Mouse (Mus musculus): ENCODE data around the gene Bmp2k. TPM values are rescaled to one million over a fixed set of nuclear protein-coding genes. Genes with fewer than 3 reads are reported as not detected.
A peak's percentile ranks its signal among the peaks of the same experiment; 100 is the strongest.

Gene Bmp2k
- total RNA-seq, 2 experiments from 2014 or later = 27.2 to 32.6 TPM

DNA sequence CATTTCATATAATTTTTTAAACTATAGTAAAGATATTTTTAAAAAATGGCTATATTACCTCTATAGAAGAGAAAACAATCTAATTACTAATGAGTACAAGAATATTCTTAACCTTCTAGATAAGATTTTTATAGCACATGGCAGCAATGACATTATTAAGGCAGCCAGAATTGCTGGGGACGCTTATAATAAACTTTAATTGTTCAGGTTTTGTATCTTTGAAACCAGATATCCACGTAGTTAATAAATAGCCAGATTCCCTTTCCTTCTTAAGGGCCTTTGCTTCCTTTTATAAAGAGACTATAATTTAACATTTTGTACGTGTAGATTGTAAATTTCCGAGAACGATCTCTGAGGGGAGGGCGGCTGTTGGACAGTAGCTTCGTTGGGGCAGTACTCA lies 47.8 kb downstream of the Bmp2k start:
- no peak for DNase-seq (ENCODE audit: low spot score in 2 of 2)

- DNase-seq (ENCODE audit: low spot score in 2 of 2) = no peak
Observed at GRCm38 (mm10) chr5:97046680-97047079, 49.2 kb downstream of the Bmp2k start.

DNA sequence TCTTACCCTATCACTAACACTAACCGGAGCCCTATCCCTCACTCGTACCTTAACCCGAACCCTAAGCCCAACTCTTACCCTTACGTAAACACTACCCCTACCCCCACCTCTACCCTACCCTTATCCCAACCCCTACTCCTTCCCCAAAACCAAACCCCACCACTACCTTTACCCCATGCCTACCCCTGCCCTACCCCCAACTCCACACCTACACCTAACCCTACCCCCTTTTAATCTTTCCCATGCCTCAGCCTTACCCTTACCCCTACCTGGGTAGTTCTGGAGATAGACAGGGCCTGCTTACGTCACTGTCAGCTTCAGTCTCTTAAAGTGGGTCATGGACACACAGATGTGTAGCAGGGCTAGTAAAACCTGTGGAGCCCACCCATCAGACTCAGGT lies 51.4 kb downstream of the Bmp2k start:
- no peak for DNase-seq (ENCODE audit: low spot score in 2 of 2)

GRCm38 (mm10) chr5:97054166-97054565 lies 56.7 kb downstream of the Bmp2k start:
- DNase-seq (ENCODE audit: low spot score in 2 of 2) = no peak

GRCm38 (mm10) chr5:97054801-97055200 lies 57.3 kb downstream of the Bmp2k start:
- no peak for DNase-seq (ENCODE audit: low spot score in 2 of 2)

GRCm38 (mm10) chr5:97055511-97056068 lies 58.1 kb downstream of the Bmp2k start:
- DNase-seq (ENCODE audit: low spot score in 2 of 2) = peak in 1 of 2 experiments; percentile 35

- no peak for DNase-seq (ENCODE audit: low spot score in 2 of 2)
Observed at GRCm38 (mm10) chr5:97056359-97056758, 58.9 kb downstream of the Bmp2k start.

- DNase-seq (ENCODE audit: low spot score in 2 of 2) = no peak
Observed at GRCm38 (mm10) chr5:97056791-97057450, 59.4 kb downstream of the Bmp2k start.

- DNase-seq (ENCODE audit: low spot score in 2 of 2) = no peak
Observed at GRCm38 (mm10) chr5:97060864-97061263, 63.4 kb downstream of the Bmp2k start.

- no peak for DNase-seq (ENCODE audit: low spot score in 2 of 2)
Observed at GRCm38 (mm10) chr5:97062041-97062440, 64.6 kb downstream of the Bmp2k start.

- DNase-seq (ENCODE audit: low spot score in 2 of 2) = no peak
Observed at GRCm38 (mm10) chr5:97065746-97066145, 68.3 kb downstream of the Bmp2k start.

- no peak for DNase-seq (ENCODE audit: low spot score in 2 of 2)
Observed at GRCm38 (mm10) chr5:97075476-97076151, 78.1 kb downstream of the Bmp2k start.

DNA sequence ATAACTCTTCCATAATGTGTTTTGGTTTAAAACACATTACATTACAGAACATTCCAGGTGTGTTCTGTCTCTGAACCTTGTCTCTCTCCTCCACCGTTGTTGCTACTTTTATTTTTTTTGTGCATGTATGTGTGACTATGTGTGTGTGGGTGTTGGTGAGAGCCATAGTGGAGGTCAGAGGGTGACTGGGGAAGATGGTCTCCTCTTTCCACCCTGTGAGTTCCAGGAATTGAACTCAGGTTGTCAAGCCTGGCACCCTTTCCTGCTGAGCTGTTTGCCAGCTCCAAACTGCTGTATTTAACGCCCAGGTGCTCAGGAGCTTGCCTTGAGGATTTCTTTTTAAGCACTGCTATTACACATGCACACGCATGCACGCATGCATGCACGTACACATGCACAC lies 78.7 kb downstream of the Bmp2k start:
- no peak for DNase-seq (ENCODE audit: low spot score in 2 of 2)

- DNase-seq (ENCODE audit: low spot score in 2 of 2) = no peak
Observed at GRCm38 (mm10) chr5:97077676-97078075, 80.2 kb downstream of the Bmp2k start.

DNA sequence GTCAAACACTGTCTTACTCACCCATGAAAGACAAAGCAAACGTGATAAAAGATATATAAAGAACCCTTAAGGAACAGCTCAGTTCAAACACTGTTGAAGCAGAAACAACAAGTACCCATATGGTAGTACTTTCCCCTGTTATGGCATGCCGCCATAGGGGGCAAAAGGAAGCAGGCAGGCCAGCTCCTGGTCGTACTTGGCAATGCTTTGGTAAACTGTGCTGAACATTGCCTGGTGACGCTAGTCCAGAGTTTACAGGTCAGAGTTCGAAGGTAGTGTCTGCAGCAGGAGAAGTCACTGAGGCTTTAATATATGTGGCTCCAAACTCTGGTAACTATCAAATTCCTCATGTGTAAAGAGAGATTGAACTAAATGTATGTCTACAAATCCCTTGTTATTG lies 81.2 kb downstream of the Bmp2k start:
- DNase-seq (ENCODE audit: low spot score in 2 of 2) = no peak

GRCm38 (mm10) chr5:97081481-97081880 lies 84.0 kb downstream of the Bmp2k start:
- no peak for DNase-seq (ENCODE audit: low spot score in 2 of 2)

- no peak for DNase-seq (ENCODE audit: low spot score in 2 of 2)
Observed at GRCm38 (mm10) chr5:97083701-97084100, 86.2 kb downstream of the Bmp2k start.

- no peak for DNase-seq (ENCODE audit: low spot score in 2 of 2)
Observed at GRCm38 (mm10) chr5:97084541-97084940, 87.1 kb downstream of the Bmp2k start.

DNA sequence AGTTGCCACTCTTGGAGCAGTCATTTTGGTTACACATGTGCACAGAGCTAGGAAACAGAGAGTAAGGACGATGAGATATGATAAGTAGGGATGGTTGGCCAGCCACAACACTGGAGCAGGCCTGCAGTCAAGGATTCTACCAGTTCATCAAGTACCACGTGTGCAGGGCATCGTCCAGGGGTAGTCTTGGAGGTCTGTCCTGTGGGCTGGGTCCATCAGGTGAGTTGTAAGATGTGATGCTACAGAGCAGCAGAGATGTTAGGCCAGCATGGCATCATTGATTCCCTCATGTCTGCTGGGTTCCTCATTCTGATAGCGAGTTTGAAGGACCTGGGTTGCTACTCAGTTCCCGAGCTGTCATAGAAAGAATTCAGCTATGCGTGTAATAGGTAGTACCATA lies 87.6 kb downstream of the Bmp2k start:
- no peak for DNase-seq (ENCODE audit: low spot score in 2 of 2)

DNA sequence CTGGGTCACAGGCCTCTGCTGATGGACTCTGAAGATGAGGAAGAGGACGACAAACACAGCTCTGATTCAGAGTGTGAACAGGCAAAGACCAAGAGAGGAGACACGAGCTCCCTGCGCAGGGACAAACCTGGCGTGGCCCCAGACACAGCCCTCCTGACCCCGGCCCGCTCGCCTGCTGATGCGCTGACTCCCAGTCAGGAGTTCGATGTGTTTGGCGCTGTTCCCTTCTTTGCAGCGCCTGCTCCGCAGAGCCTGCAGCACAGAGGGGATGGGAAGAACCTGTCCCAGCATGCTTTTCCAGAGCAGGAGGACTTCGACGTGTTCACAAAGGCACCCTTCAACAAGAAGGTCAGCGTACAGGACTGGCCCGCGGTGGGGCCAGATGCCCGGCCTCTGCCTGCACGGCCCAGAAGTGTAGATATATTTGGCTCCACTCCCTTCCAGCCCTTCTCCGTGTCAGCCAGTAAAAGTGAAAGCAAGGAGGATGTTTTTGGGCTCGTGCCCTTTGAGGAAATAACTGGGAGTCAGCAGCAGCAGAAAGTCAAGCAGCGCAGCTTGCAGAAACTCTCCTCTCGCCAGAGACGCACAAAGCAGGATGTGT lies 89.6 kb downstream of the Bmp2k start:
- DNase-seq (ENCODE audit: low spot score in 2 of 2) = no peak

DNA sequence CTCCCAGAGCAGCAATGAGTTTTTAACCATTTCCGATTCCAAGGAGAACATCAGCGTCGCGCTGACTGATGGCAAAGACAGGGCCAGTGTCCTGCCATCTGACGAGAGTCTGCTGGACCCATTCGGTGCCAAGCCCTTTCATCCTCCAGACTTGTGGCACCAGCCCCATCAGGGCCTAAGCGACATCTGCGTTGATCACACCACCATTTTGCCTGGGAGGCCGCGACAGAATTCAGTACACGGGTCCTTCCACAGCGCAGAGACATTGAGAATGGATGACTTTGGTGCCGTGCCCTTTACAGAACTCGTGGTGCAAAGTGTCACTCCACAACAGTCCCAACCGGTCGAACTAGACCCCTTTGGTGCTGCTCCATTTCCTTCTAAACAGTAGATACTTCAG lies 90.3 kb downstream of the Bmp2k start:
- DNase-seq (ENCODE audit: low spot score in 2 of 2) = no peak

GRCm38 (mm10) chr5:97088231-97088630 lies 90.7 kb downstream of the Bmp2k start:
- DNase-seq (ENCODE audit: low spot score in 2 of 2) = no peak
